Mouse (Mus musculus): ENCODE results near the gene Cd209a. TPM values are rescaled to one million over a fixed set of nuclear protein-coding genes. Genes with fewer than 3 reads are reported as not detected.

The Cd209a gene
- 0.60 TPM for polyA plus RNA-seq (2017; shearing (Covaris generic))

GRCm38 (mm10) chr8:3748761-3749160 lies at the start of gene Cd209a:
Gene Cd209a (minus strand): TSS chr8:3748984.

DNA sequence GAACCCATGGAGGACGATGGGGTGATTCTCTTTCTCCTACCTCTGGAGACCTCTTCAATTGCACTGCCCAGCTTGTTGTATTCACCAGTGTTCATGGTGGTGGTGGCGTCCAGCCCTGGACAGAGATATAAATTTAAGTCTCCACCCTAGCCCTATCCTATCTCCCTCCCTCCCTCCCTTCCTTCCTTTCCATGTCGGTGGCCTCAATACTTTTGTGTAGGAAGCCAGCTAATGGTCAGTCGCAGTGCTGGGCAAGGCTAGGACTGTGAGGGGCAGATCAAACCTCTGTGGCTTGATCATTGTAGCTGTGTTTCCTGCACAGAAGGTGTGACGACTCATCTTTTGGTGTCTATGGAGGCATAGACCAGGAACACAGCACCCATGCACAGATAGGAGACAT lies 28.2 kb downstream of the Cd209a start, which contains the start of gene Clec4g:
TSS of gene Clec4g (minus strand) at position 101 of the 400 bp plus-strand sequence.

DNA sequence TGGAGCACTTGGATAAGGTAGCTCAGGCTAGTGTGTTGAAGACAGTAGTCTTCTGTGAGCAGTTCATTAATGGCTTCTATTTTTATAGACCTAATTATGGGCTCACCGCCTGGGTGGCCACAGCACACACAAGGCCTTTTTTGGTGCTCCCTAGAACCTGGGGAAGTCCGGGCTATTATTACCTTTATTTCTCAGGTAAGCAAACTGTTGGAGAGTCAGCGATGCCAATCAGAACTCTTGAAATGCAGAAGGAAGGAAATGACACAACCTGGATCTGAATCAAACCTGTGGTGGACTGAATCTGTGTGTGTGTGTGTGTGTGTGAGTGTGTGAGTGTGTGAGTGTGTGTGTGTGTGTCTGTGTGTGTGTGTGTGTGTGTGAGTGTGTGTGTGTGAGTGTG lies 54.7 kb downstream of the Cd209a start, which contains the start of gene Fcer2a:
TSS of gene Fcer2a (minus strand) at position 55 of the 400 bp plus-strand sequence.

Other genes starting within 250 kb of the Cd209a start
- 81.1 TPM for gene Mcoln1, start 248.5 kb downstream of the Cd209a start, polyA plus RNA-seq (2017; shearing (Covaris generic))
- gene Pnpla6, start 233.6 kb downstream of the Cd209a start, polyA plus RNA-seq (2017; shearing (Covaris generic)) = 37.4 TPM
- gene C330021F23Rik, start 181.0 kb downstream of the Cd209a start, polyA plus RNA-seq (2017; shearing (Covaris generic)) = not detected
- 0.98 TPM for gene Camsap3, start 161.7 kb downstream of the Cd209a start, polyA plus RNA-seq (2017; shearing (Covaris generic))
- gene Xab2, start 127.7 kb downstream of the Cd209a start, polyA plus RNA-seq (2017; shearing (Covaris generic)) = 113 TPM
- 79.9 TPM for gene Pet100, start 127.4 kb downstream of the Cd209a start, polyA plus RNA-seq (2017; shearing (Covaris generic))
- gene Pcp2, start 123.4 kb downstream of the Cd209a start, polyA plus RNA-seq (2017; shearing (Covaris generic)) = not detected
- 212 TPM for gene Stxbp2, start 118.0 kb downstream of the Cd209a start, polyA plus RNA-seq (2017; shearing (Covaris generic))
- gene Retn, start 93.2 kb downstream of the Cd209a start, polyA plus RNA-seq (2017; shearing (Covaris generic)) = not detected
- not detected for gene Mcemp1, start 83.2 kb downstream of the Cd209a start, polyA plus RNA-seq (2017; shearing (Covaris generic))
- not detected for gene Fcor, start 76.6 kb downstream of the Cd209a start, polyA plus RNA-seq (2017; shearing (Covaris generic))
- 22.3 TPM for gene Trappc5, start 72.7 kb downstream of the Cd209a start, polyA plus RNA-seq (2017; shearing (Covaris generic))
- 0.46 TPM for gene Fcer2a, start 54.8 kb downstream of the Cd209a start, polyA plus RNA-seq (2017; shearing (Covaris generic))
- gene Clec4g, start 28.3 kb downstream of the Cd209a start, polyA plus RNA-seq (2017; shearing (Covaris generic)) = not detected
- 0.35 TPM for gene Cd209e, start 105.3 kb upstream of the Cd209a start, polyA plus RNA-seq (2017; shearing (Covaris generic))
- gene Cd209d, start 129.6 kb upstream of the Cd209a start, polyA plus RNA-seq (2017; shearing (Covaris generic)) = not detected
- not detected for gene Cd209b, start 177.9 kb upstream of the Cd209a start, polyA plus RNA-seq (2017; shearing (Covaris generic))
- gene Cd209c, start 205.8 kb upstream of the Cd209a start, polyA plus RNA-seq (2017; shearing (Covaris generic)) = 1.3 TPM